Mouse (Mus musculus) WW6 (cell line): ENCODE data around the gene Max.

ENCODE experiments used
- DNase-seq: peaks from one replicate; pipeline ENCODE4 v3.0.0-alpha.2; 2013; ENCODE audit warnings: low read depth, low spot score

Max gene

DNA sequence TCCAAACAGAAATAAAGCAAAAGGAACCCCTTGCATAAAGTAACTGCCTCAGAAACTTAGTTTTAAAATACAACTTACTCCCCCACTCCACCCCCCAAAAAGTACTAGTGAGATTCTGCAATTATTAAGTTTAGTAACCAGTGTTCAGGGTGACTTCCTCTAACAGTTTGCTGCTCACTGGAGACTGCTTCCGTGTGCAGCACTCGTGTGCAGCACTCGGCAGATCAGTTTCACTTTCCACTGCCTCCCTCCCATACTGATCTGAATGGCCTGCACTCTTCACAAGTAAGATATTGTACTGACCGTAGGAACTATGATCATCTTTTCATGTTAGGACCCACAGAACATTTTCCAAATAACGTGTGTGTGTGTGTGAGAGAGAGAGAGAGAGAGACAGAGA, 4.3 kb downstream of the Max start:
- no peak for DNase-seq

- DNase-seq = no peak
Observed at GRCm38 (mm10) chr12:76954698-76955423, 7.1 kb downstream of the Max start.

DNA sequence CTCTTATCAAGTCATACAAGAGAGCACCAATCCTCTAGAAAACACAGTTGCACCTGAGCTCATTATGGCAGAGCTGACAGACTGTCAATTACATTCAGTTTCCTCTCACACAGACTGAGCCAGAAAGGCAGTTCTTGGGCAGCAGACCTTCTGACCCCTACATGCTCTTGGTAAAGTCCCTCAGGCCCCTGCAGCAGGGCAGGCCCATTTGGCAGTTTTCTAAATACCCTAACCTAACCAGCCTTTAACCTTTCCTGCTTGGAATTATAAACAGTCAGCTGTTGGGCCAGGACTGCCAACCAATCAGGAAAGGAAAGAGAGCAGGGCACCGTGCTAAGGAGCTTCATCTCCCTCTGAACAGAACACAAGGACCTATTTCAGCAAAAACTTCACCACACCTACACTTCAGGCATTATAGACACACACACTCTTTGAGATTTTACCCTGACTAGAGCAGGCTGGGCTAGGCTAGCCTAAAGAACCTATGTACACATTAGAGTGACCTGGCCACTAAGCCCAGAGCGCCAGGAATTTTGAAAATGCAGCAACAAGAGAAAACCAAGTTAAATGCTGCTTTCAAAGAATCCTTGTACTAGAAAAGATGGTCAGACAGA, 8.1 kb downstream of the Max start:
- no peak for DNase-seq

DNA sequence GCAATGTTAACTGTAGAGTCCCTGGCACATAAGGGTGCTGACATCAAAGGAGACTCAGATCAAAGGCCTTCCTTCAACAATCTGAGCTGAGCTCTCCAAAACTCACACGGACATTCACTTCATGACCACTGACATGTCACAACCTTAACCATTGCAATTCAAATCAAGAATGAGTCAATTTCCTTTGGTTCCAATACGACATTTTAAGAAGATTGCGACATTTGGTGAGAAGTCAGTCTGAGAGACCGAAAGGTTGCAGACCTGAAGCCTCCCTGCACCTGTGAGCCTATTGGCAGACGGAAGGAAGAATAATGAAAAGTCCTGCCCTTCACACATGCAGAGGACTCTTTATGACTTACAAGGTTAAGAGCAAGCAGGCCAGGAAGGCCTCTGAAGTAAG, 11.7 kb downstream of the Max start:
- DNase-seq = no peak

DNA sequence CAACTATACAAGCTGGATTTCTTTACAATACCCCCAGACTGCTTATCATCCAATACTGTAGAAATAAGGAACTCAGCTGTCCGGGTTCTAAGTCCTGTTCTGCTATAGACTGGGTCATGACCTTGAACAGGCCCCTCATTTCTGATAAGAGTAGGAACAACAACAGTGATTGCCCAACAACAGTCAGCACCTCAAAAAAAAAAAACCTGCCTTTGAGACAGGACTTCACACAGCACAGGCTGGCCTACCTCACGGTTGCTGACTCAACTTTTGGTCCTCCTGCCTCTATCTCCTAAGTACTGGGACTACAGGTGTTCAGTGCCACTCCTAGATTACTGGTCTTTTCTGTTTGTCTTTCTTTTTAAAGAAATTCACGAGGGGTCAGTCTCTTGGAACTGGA, 13.2 kb downstream of the Max start:
- DNase-seq = no peak

DNA sequence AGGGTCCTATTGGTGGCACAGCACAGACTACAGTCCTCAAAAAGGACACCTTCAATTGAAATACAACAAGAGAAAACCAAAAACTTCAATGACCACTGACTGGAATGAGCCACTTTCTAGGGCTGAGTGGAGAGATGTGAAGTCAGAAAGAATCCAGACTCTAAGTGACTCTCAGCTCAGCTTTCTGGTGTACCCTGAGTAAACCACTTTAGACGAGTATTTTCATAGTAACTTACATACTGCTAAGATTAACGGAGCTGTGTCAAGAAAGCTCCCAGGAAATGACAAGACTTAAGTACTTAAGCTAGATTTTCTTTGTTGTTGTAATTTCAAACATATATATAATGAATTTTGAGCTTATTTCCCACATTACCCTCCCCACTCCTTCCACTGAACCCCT, 13.8 kb downstream of the Max start:
- no peak for DNase-seq

DNA sequence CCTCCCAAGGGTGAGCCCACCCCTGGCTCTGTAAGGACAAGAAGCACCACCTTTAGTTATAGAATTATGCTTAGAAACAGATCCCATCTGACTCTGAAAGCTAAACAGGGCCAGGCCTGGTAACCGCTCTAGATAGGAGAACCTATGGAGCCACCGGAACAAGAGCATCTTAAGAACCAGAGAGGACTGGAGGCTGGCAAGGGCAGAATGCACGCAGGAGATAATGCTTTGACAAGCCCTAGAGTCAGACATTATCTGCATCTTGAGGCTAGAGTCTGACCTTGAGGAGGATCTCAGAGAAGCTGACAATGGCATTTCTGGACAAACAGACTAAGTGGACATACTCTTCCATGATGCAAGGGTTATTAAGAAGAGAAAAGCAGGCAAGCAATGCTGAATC, 14.5 kb downstream of the Max start:
- DNase-seq = no peak

DNA sequence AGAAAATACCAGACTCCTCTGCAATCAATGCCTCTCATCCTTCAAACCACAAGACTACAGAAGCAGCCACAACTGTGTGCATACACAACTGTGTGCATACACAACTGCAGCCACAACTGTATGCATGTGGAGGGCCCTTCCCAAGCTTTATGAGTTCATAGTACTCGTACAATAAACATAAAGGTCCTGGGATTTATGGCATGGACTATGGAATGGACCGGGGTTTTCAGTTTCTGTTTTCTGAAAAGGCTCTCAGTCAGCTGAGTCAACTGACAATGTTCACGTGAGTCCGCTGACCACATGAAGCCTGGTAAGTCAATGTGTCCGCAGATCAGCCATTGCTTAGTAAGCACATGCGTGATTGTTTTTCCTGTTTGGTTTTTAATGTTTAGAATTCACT, 18.5 kb downstream of the Max start:
- no peak for DNase-seq

DNA sequence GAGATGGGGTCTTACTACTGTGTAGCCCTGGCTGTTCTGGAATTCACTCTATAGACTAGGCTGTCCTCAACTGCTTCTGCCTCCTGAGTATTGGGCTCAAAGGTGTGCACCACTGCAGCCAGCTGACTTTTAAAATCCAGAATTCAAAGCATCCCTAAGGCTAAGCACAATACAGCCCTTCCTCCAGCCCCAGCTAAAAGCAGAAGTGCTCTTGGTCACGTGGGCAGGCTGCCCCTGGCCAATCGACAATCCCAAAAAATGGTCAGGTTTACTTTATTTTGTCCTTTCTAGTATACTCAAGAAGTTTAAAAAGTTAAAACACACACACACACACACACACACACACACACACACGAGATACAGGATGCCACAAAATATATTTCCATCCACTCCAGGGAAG, 19.0 kb downstream of the Max start:
- no peak for DNase-seq

GRCm38 (mm10) chr12:76942476-76942875, 19.5 kb downstream of the Max start:
- DNase-seq = no peak

DNA sequence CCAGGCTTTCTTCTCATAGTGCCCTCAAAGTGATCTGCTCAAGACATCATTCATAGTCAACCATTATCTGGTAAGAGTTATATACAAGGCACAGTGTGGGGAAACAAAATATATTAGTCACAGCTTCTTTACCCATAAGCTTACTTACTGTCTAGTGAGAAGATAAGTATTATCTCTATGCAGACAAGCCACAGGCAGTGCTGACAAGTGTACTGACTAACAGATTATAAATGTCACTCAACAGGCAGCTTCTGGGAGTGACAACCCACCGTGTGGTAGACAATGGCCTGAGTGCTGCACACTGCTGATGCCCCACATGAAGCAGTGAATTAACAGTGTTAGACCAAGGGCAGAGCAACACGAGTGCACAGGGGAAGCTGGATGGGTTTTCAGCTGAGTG, 20.5 kb downstream of the Max start:
- DNase-seq = no peak

DNA sequence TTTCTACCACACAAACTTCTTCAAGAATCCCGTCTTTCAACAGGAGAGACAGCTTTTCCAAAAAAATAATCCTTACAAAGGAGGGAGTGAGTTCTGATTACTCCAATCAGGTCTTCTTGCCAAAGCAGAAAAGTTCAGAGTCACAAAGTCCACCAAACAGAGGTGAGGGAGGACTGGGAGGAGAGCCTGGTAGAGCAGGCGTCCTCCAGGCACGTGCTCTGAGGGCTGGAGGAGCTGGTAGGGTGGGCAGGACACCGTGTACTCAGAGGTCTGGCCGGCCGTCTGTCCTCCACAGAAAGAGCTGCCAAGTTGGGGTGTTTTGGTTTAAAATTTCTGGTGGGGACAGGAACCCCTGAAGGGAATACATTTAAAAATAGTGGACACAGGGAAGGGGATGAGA, 24.0 kb downstream of the Max start:
- no peak for DNase-seq

GRCm38 (mm10) chr12:76936211-76936610, 25.8 kb downstream of the Max start:
- no peak for DNase-seq

DNA sequence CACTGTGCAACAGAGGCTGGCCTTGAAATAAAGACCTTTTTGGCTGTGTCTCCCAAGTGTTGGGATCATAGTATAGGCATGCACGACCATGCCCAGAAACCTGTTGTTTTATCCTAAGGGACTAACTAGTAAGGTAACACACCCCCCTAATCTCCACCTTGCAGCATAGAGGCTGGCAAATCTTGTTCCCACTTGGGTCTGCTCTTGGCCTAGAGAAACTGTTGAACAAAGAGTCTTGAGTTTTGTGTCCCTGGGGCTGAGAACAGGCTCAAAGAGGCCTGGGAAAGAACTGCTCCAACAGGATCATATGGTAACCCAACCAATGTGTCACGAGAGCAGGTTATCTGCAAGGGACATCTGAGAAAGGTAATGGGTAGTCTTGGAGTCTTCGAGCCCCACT, 27.6 kb downstream of the Max start:
- DNase-seq = no peak

GRCm38 (mm10) chr12:76932688-76933060, 29.3 kb downstream of the Max start:
- no peak for DNase-seq

GRCm38 (mm10) chr12:76931739-76932687, 30.0 kb downstream of the Max start:
- DNase-seq = no peak

DNA sequence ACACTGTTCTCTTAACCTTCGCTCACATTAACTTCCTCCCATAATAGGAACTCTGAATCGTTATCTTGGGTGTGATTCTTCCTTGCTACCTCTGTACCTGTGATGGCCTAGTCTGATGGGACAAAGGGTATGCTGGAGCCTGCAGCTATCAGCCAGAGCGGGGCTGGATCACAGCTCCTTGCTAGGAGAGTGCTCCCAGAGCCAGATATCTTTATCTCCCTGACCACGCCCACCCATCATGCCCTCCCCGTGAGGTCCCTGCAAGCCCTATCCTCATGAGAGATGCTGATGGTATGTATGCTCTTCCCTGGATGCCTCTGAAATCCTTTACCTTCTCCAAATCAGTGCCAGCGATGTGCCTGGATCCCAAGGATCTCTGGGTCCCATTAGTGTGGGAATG, 31.8 kb downstream of the Max start:
- no peak for DNase-seq

- no peak for DNase-seq
Observed at GRCm38 (mm10) chr12:76927539-76927938, 34.5 kb downstream of the Max start.

- no peak for DNase-seq
Observed at GRCm38 (mm10) chr12:76927012-76927411, 35.0 kb downstream of the Max start.

DNA sequence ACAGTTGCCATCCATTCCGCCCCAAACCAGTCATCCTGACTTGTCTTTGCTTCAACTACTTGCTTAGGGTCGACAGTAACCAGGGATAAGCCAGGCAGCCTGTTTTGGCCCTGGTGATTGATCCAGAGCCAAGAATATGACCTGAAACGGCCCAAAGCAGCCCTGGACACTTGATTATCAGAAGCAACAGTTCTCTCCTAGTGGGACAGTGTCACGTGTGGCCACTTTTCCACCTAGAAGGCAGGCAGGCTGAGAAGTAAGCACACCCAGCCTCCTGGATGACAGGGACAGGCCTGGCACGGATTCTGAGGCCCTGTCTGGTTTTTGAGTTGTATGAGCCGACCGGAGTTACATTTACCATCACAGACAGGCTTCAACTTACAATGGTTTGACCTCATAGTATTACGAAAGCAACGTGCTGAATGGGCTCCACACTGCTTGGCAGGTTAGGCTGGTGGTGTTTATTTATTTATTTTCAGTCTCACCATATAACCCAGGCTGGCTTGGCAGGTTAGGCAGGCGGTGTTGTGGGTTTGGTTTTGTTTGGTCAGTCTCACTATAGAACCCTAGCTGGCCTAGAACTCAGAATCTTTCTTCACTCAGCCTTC, 35.6 kb downstream of the Max start:
- no peak for DNase-seq

DNA sequence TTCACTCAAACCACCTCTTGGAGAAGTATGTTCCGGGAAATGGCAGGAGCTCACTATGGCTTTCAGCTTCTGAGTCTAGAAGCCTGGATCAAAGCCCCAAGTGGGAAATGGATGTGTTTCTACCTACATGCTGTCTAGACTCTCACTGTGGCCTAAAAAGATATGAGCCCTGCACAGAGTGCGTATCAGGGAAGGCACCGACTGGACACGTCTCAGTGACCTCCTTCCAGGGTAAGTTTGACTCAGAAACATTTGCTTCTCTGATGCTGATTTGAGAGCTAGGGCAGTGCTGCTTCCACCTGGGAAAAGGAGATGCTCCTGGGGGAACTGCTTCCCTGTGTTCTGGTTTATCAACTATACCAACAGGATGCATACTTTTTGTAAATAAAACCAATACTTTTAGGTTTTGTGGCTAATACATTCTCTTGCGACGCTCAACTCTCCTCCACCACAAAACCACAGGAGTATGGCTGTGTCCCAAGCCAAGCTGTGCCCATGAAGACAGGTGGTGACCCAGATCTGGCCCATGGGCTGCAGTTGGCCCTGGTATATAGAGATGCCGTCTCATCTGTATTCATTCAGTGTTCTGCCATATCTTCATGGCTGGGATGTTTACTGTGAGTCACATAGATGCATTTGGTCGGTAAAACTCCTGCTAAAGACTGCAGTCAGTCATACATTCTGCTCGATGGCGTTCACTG, 36.9 kb downstream of the Max start:
- no peak for DNase-seq

- no peak for DNase-seq
Observed at GRCm38 (mm10) chr12:76923118-76923517, 38.9 kb downstream of the Max start.
